Mouse (Mus musculus): ENCODE measurements around the gene Ifi214.
"Not testable (repeated sequence)": the region's sequence is repeated elsewhere in the genome, so short reads cannot be mapped to it uniquely, and the experiment has no call there.

Ifi214 gene

DNA sequence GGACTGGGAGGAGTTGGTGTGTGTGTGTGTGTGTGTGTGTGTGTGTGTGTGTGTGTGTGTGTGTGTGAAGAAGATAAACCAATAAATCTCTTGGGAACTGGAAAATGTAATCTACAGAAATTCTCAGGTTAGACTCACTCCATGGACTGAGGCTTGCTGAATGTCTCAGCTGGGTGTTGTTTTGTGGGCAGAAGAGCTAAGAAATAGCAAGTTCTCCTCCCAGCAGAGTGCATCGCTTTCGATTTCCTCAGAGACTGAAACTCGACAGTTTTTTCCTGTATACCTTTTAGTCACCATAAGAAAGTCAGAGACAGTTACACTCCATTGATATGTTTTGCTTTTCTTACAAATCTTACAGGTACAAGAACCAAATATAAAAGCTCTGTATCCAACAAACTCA, at the start of gene Ifi214:
Ifi214 (minus strand) TSS at position 167 of the 400 bp plus-strand sequence.
- DNase-seq (ENCODE audit: inconsistent ontology term) = not testable (repeated sequence)

DNA sequence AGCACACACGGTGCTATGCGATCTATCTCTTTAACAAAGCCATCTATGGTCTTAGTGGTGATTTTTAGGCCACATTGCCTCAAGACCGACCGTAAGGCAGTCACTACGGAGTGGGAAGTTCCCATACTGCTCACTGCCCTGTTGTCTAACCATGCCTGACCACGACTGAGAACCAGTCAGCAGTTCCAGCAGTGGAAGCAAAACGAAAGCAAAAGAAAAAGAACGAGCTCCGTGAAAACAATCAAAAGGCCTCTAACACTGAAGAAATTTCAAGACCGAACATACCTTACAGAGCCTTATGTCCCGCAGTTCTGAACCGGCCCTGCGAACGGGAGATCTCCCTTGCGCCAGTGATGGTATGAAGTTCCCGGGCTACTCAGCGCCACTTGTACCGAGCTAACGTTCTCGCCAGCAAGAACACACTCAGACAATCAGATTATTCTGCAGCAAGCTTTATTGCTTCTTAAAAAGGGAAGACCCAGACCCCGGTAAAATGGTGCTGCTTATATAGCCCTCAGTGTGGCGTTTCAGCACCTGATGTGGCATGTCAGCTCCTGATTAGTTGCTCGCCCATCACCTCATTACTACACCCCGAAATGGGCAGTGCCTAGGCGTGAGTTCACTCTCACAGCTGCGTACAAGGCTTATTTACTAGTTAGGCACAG, 44.3 kb upstream of the Ifi214 start:
- no peak for DNase-seq (ENCODE audit: inconsistent ontology term)

GRCm38 (mm10) chr1:173579079-173579478, 43.3 kb upstream of the Ifi214 start:
- no peak for DNase-seq (ENCODE audit: inconsistent ontology term)

- DNase-seq (ENCODE audit: inconsistent ontology term) = not testable (repeated sequence)
Measured at GRCm38 (mm10) chr1:173550491-173551050, 14.8 kb upstream of the Ifi214 start.

DNA sequence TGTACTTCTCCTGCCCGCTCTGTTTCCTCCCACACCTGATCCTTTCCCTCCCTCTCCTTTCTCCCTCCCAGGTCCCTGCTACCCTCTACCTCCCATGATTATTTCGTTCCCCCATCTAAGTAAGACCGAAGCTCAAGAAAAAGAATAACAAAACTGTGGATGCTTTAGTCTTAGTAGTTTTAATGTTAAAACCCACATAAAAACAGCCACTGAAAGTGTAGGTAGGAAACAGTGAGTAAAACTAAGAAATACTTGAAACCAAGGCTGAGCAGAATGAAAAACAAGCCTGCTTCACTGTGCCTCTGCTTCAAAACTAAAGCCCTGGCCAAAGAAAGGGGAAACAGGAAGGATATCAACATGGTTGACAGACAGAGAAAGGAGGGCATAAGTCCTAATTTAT, 13.0 kb upstream of the Ifi214 start:
- DNase-seq (ENCODE audit: inconsistent ontology term) = not testable (repeated sequence)

- no peak for DNase-seq (ENCODE audit: inconsistent ontology term)
Measured at GRCm38 (mm10) chr1:173521452-173521851, 14.3 kb downstream of the Ifi214 start.

- DNase-seq (ENCODE audit: inconsistent ontology term) = not testable (repeated sequence)
Measured at GRCm38 (mm10) chr1:173510595-173510994, 25.2 kb downstream of the Ifi214 start.

DNA sequence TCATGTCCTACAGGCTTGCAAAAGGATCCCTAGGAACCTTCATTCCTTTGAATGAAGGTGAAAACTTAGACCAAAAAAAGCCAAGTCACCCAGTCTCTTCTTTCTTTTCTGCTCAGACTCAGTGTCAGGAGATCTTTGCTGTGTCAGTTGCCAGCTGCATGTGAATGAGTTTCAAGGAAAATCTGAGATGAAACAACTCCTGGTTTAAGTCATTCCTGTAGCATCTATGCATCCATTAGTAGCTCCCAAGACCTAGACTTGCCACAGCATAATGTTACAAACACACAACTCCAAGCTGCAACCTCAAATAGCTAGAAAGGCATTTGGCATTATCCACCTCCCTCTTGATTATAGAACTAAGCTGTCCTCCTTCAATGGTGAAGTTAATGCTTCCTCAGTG, 44.3 kb downstream of the Ifi214 start:
- DNase-seq (ENCODE audit: inconsistent ontology term) = not testable (repeated sequence)

- DNase-seq (ENCODE audit: inconsistent ontology term) = not testable (repeated sequence)
Measured at GRCm38 (mm10) chr1:173490812-173491480, 44.8 kb downstream of the Ifi214 start, which contains the start of gene Ifi206. Gene Ifi206, minus strand, starts transcription at chr1:173491041.

- not testable (repeated sequence) for DNase-seq (ENCODE audit: inconsistent ontology term)
Measured at GRCm38 (mm10) chr1:173481182-173481574, 54.6 kb downstream of the Ifi214 start.

DNA sequence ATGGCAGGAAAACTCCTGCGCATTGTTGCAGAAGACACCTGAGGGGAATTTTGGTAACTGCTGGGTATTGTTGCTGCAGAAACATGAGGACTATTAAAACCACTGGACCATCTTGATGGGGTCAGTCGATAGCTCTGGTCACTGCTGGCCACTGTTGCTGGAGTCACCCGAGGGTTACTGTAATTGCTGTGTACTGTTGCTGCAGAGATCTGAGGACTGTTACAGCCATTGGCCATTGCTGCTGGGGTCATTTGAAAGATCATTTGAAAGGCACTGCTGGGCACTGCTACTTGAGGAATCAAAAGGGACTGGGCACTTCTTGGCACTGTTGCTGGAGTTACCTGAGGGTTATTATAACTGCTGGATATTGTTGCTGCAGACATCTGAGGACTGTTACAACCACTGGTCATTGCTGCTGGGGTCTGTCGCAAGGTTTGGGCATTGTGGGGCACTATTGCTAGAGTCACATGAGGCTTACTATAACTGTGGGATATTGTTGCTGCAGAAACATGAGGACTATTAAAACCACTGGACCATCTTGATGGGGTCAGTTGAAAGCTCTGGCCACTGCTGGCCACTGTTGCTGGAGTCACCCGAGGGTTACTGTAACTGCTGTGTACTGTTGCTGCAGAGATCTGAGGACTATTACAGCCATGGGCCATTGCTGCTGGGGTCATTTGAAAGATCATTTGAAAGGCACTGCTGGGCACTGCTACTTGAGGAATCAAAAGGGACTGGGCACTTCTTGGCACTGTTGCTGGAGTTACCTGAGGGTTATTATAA, 55.2 kb downstream of the Ifi214 start:
- not testable (repeated sequence) for DNase-seq (ENCODE audit: inconsistent ontology term)

All from Muller cell, postnatal 12 days (primary cell).